Comparison of ENCODE assay signal across 33 mouse cellular contexts in genomic region chr1:74321396-74321795, GRCm38 (mm10). TPM values are rescaled to one million over a fixed set of nuclear protein-coding genes. Genes with fewer than 3 reads are reported as not detected.
A peak's percentile ranks its signal among the peaks of the same experiment; 100 is the strongest.
DNase-seq lines count a peak whose midpoint lies in the region; ATAC-seq and TF ChIP-seq lines count a peak whose summit lies in the region.
"Had no signal": no experiment of that assay in that cellular context is flagged by ENCODE, and none has a peak within 500 bp of the region (broad histone marks: within the 10 kb centered on the region; RNA-seq: fewer than 3 reads in every experiment).

No protein-coding gene starts in this region.

- no peak for DNase-seq in embryonic facial prominence, embryonic 10.5 days (ENCODE audit: low spot score)
- no peak for DNase-seq in heart, postnatal 25 days (ENCODE audit: low spot score)
- no peak for DNase-seq in lung, embryonic 14.5 days
- DNase-seq in lung, postnatal 4 days, result no peak
- peak; percentile 37 for DNase-seq in stomach, postnatal 0 days (ENCODE audit: low spot score)
- DNase-seq: adrenal gland, adult 2 months; adrenal gland, postnatal 36 days; cerebellum, adult 18-20 months; cerebellum, postnatal 14 days; gastrocnemius, postnatal 14 days; kidney, adult 8-10 months; kidney, postnatal 4 days; right cerebral cortex, postnatal 4 days had no signal

- H3K27ac ChIP-seq in embryonic facial prominence, embryonic 15.5 days (replicated peaks), result 0 out of 2 replicates have a peak overlapping the region, but pooled peaks have one; percentile 55
- H3K27ac ChIP-seq in embryonic facial prominence, embryonic 10.5 days (replicated peaks), result no peak overlapping the region
- H3K27ac ChIP-seq in heart, embryonic 14.5 days (replicated peaks in 1 of 2; ENCODE audit: control insufficient read depth in 1 of 2, insufficient read depth in 1 of 2, low read depth in 2 of 2, low read length in 2 of 2), result peak overlapping the region; percentile 57 to 65
- peak overlapping the region; percentile 58; the same call in 1 of the 2 replicates for H3K27ac ChIP-seq in lung, embryonic 14.5 days (ENCODE audit: low read depth)
- 0 out of 2 replicates have a peak overlapping the region, but pooled peaks have one; percentile 45 for H3K27ac ChIP-seq in stomach, postnatal 0 days (replicated peaks)
- H3K27ac ChIP-seq: kidney, postnatal 0 days; limb, embryonic 13.5 days; macrophage; midbrain, embryonic 13.5 days; neural tube, embryonic 13.5 days had no signal

- no peaks in the 10 kb centered on the region for H3K9me3 ChIP-seq in embryonic facial prominence, embryonic 15.5 days (replicated peaks)
- H3K9me3 ChIP-seq in embryonic facial prominence, embryonic 10.5 days, result no peaks in the 10 kb centered on the region
- no peaks in the 10 kb centered on the region for H3K9me3 ChIP-seq in heart, embryonic 14.5 days (ENCODE audit: control insufficient read depth, low read length)
- H3K9me3 ChIP-seq in lung, embryonic 14.5 days (ENCODE audit: low read depth, low read length), result no peaks in the 10 kb centered on the region
- H3K9me3 ChIP-seq in stomach, postnatal 0 days (ENCODE audit: control insufficient read depth, low read length), result no peaks in the 10 kb centered on the region
- H3K9me3 ChIP-seq: midbrain, embryonic 13.5 days; neural tube, embryonic 13.5 days had no signal

- H3K4me1 ChIP-seq in embryonic facial prominence, embryonic 15.5 days, result no peaks in the 10 kb centered on the region
- 0 out of 2 replicates have a peak, but pooled peaks cover 5% of the 10 kb centered on the region for H3K4me1 ChIP-seq in embryonic facial prominence, embryonic 10.5 days
- peaks cover 8 to 16% of the 10 kb centered on the region in 2 experiments for H3K4me1 ChIP-seq in heart, embryonic 14.5 days (ENCODE audit: control insufficient read depth in 2 of 2, insufficient read depth in 2 of 2, low read length in 2 of 2)
- 0 out of 2 replicates have a peak, but pooled peaks cover 3% of the 10 kb centered on the region for H3K4me1 ChIP-seq in lung, embryonic 14.5 days (ENCODE audit: insufficient read depth)
- H3K4me1 ChIP-seq in stomach, postnatal 0 days (replicated peaks; ENCODE audit: control insufficient read depth, insufficient read depth), result no peaks in the 10 kb centered on the region
- H3K4me1 ChIP-seq: limb, embryonic 13.5 days; midbrain, embryonic 13.5 days had no signal

- H3K4me2 ChIP-seq in embryonic facial prominence, embryonic 15.5 days (replicated peaks), result no peak overlapping the region
- H3K4me2 ChIP-seq in heart, embryonic 14.5 days (ENCODE audit: low read length), result no peak overlapping the region
- H3K4me2 ChIP-seq in lung, embryonic 14.5 days, result no peak overlapping the region
- no peak overlapping the region for H3K4me2 ChIP-seq in stomach, postnatal 0 days (replicated peaks; ENCODE audit: low read depth)
- H3K4me2 ChIP-seq: limb, embryonic 13.5 days; liver, embryonic 11.5 days; midbrain, embryonic 13.5 days; neural tube, embryonic 13.5 days had no signal

- H3K4me3 ChIP-seq in embryonic facial prominence, embryonic 15.5 days (replicated peaks), result no peak overlapping the region
- no peak overlapping the region for H3K4me3 ChIP-seq in embryonic facial prominence, embryonic 10.5 days
- H3K4me3 ChIP-seq in heart, embryonic 14.5 days (ENCODE audit: control insufficient read depth in 1 of 2, insufficient read depth in 1 of 2, low read depth in 1 of 2, low read length in 2 of 2), result no peak overlapping the region
- H3K4me3 ChIP-seq in lung, embryonic 14.5 days (ENCODE audit: low read depth, low read length), result no peak overlapping the region
- no peak overlapping the region for H3K4me3 ChIP-seq in stomach, postnatal 0 days (ENCODE audit: low read depth, low read length)
- H3K4me3 ChIP-seq: limb, embryonic 13.5 days; midbrain, embryonic 13.5 days; neural tube, embryonic 13.5 days had no signal

- H3K27me3 ChIP-seq in embryonic facial prominence, embryonic 15.5 days, result no peaks in the 10 kb centered on the region
- H3K27me3 ChIP-seq in embryonic facial prominence, embryonic 10.5 days (replicated peaks; ENCODE audit: low read depth, poor library complexity, severe bottlenecking), result no peaks in the 10 kb centered on the region
- H3K27me3 ChIP-seq in heart, embryonic 14.5 days (ENCODE audit: control insufficient read depth, insufficient read depth, low read length), result no peaks in the 10 kb centered on the region
- H3K27me3 ChIP-seq in lung, embryonic 14.5 days (ENCODE audit: insufficient read depth, low read length), result no peaks in the 10 kb centered on the region
- H3K27me3 ChIP-seq in stomach, postnatal 0 days (ENCODE audit: control insufficient read depth, insufficient read depth, low read length), result no peaks in the 10 kb centered on the region
- H3K27me3 ChIP-seq: CH12.LX; limb, embryonic 13.5 days; midbrain, embryonic 13.5 days; neural tube, embryonic 13.5 days had no signal

- 68% methylated on average over 3 of the region's 3 CpGs for WGBS in embryonic facial prominence, embryonic 15.5 days
- 85% methylated on average over 3 of the region's 3 CpGs for WGBS in embryonic facial prominence, embryonic 10.5 days
- WGBS in heart, embryonic 14.5 days, result 30% methylated on average over 3 of the region's 3 CpGs
- 26% methylated on average over 3 of the region's 3 CpGs for WGBS in lung, embryonic 14.5 days
- 29% methylated on average over 3 of the region's 3 CpGs for WGBS in stomach, postnatal 0 days

- no peaks in the 10 kb centered on the region for H3K36me3 ChIP-seq in embryonic facial prominence, embryonic 15.5 days
- H3K36me3 ChIP-seq in embryonic facial prominence, embryonic 10.5 days (replicated peaks), result no peaks in the 10 kb centered on the region
- H3K36me3 ChIP-seq in heart, embryonic 14.5 days (ENCODE audit: control insufficient read depth, insufficient read depth, low read length), result no peaks in the 10 kb centered on the region
- no peaks in the 10 kb centered on the region for H3K36me3 ChIP-seq in lung, embryonic 14.5 days (ENCODE audit: insufficient read depth)
- no peaks in the 10 kb centered on the region for H3K36me3 ChIP-seq in stomach, postnatal 0 days (ENCODE audit: control insufficient read depth, insufficient read depth, low read length)
- H3K36me3 ChIP-seq: limb, embryonic 13.5 days; midbrain, embryonic 13.5 days; neural tube, embryonic 13.5 days had no signal

- TF ChIP-seq CTCF in lung, embryonic 14.5 days (IDR thresholded peaks at IDR 0.05; ENCODE audit: low read depth), result no peak
- TF ChIP-seq CTCF in stomach, postnatal 0 days (IDR thresholded peaks at IDR 0.05; ENCODE audit: low read depth), result no peak

- no peak for TF ChIP-seq EP300 in stomach, postnatal 0 days (optimal IDR thresholded peaks at IDR 0.05)

- ATAC-seq in embryonic facial prominence, embryonic 15.5 days (ENCODE audit: insufficient number of reproducible peaks, low FRiP score, low TSS enrichment, low read depth), result no peak
- no peak; the same call in 1 of the 2 replicates for ATAC-seq in heart, embryonic 14.5 days (ENCODE audit: insufficient number of reproducible peaks, insufficient read depth, low FRiP score, low read depth)
- ATAC-seq in lung, embryonic 14.5 days (ENCODE audit: insufficient read depth), result peak; percentile 17; the same call in 1 of the 2 replicates
- ATAC-seq in stomach, postnatal 0 days (ENCODE audit: low FRiP score, low TSS enrichment), result peak; percentile 74; the same call in 1 of the 2 replicates
- ATAC-seq: activated CD4-positive, CD25-positive, alpha-beta regulatory T cell, adult 4 months; forebrain, embryonic 14.5 days; hindbrain, embryonic 16.5 days; midbrain, embryonic 13.5 days had no signal

- H3K9ac ChIP-seq in embryonic facial prominence, embryonic 15.5 days, result no peak overlapping the region
- no peak overlapping the region for H3K9ac ChIP-seq in heart, embryonic 14.5 days (ENCODE audit: low read length)
- no peak overlapping the region for H3K9ac ChIP-seq in lung, embryonic 14.5 days
- no peak overlapping the region for H3K9ac ChIP-seq in stomach, postnatal 0 days (ENCODE audit: low read length)
- H3K9ac ChIP-seq: limb, embryonic 13.5 days; midbrain, embryonic 13.5 days; neural tube, embryonic 13.5 days had no signal

- intact Hi-C loops in heart, postnatal 25 days (cut with DNase I), result no loop called here

RNA-seq across cellular contexts. Expression of gene Tmbim1, which starts 16.0 kb away (rescaled TPM):
- polyA plus RNA-seq in embryonic facial prominence, embryonic 15.5 days (2015; fragmentation: Nextera tagmentation; extraction: Ambion mirVana), result 56.6 and 63.9 TPM in 2 replicates
- polyA plus RNA-seq in embryonic facial prominence, embryonic 10.5 days (2016; fragmentation: Nextera tagmentation; extraction: Ambion mirVana), result 12.4 and 12.5 TPM in 2 replicates
- 39.1 and 40.5 TPM in 2 replicates for polyA plus RNA-seq in heart, embryonic 14.5 days (2014; fragmentation: Nextera tagmentation; extraction: Ambion mirVana)
- 10 to 100 TPM; 38.4 to 41.5 TPM for total RNA-seq in heart, postnatal 25 days (2021)
- 25.5 and 29.8 TPM in 2 replicates for polyA plus RNA-seq in lung, embryonic 14.5 days (2014; fragmentation: Nextera tagmentation; extraction: Ambion mirVana)
- polyA plus RNA-seq in stomach, postnatal 0 days (2015; fragmentation: Nextera tagmentation; extraction: Ambion mirVana), result 109 and 118 TPM in 2 replicates

RNA-seq across cellular contexts. Expression of gene Pnkd, which starts 36.7 kb away (rescaled TPM):
- 120 and 130 TPM in 2 replicates for polyA plus RNA-seq in embryonic facial prominence, embryonic 15.5 days (2015; fragmentation: Nextera tagmentation; extraction: Ambion mirVana)
- polyA plus RNA-seq in embryonic facial prominence, embryonic 10.5 days (2016; fragmentation: Nextera tagmentation; extraction: Ambion mirVana), result 108 and 109 TPM in 2 replicates
- 320 and 338 TPM in 2 replicates for polyA plus RNA-seq in heart, embryonic 14.5 days (2014; fragmentation: Nextera tagmentation; extraction: Ambion mirVana)
- 100 to 1,000 TPM; 160 to 161 TPM for total RNA-seq in heart, postnatal 25 days (2021)
- 103 and 104 TPM in 2 replicates for polyA plus RNA-seq in lung, embryonic 14.5 days (2014; fragmentation: Nextera tagmentation; extraction: Ambion mirVana)
- 84.8 and 88.2 TPM in 2 replicates for polyA plus RNA-seq in stomach, postnatal 0 days (2015; fragmentation: Nextera tagmentation; extraction: Ambion mirVana)

RNA-seq across cellular contexts. Expression of gene Aamp, which starts 36.9 kb away (rescaled TPM):
- polyA plus RNA-seq in embryonic facial prominence, embryonic 15.5 days (2015; fragmentation: Nextera tagmentation; extraction: Ambion mirVana), result 247 and 256 TPM in 2 replicates
- polyA plus RNA-seq in embryonic facial prominence, embryonic 10.5 days (2016; fragmentation: Nextera tagmentation; extraction: Ambion mirVana), result 259 and 262 TPM in 2 replicates
- polyA plus RNA-seq in heart, embryonic 14.5 days (2014; fragmentation: Nextera tagmentation; extraction: Ambion mirVana), result 180 and 187 TPM in 2 replicates
- total RNA-seq in heart, postnatal 25 days (2021), result 10 to 100 TPM; 87.5 to 94.8 TPM
- polyA plus RNA-seq in lung, embryonic 14.5 days (2014; fragmentation: Nextera tagmentation; extraction: Ambion mirVana), result 233 and 236 TPM in 2 replicates
- polyA plus RNA-seq in stomach, postnatal 0 days (2015; fragmentation: Nextera tagmentation; extraction: Ambion mirVana), result 154 and 157 TPM in 2 replicates

RNA-seq across cellular contexts. Expression of gene Catip, which starts 40.5 kb away (rescaled TPM):
- 2.5 and 2.8 TPM in 2 replicates for polyA plus RNA-seq in embryonic facial prominence, embryonic 15.5 days (2015; fragmentation: Nextera tagmentation; extraction: Ambion mirVana)
- 0.22 and 0.28 TPM in 2 replicates for polyA plus RNA-seq in embryonic facial prominence, embryonic 10.5 days (2016; fragmentation: Nextera tagmentation; extraction: Ambion mirVana)
- polyA plus RNA-seq in heart, embryonic 14.5 days (2014; fragmentation: Nextera tagmentation; extraction: Ambion mirVana), result 0.34 and 0.55 TPM in 2 replicates
- total RNA-seq in heart, postnatal 25 days (2021), result under 1 TPM; 0.18 to 0.28 TPM
- polyA plus RNA-seq in lung, embryonic 14.5 days (2014; fragmentation: Nextera tagmentation; extraction: Ambion mirVana), result 0.62 and 0.63 TPM in 2 replicates
- polyA plus RNA-seq in stomach, postnatal 0 days (2015; fragmentation: Nextera tagmentation; extraction: Ambion mirVana), result 0.50 and 0.73 TPM in 2 replicates
- total RNA-seq: granulocyte monocyte progenitor cell, adult 5-6 weeks; megakaryocyte-erythroid progenitor cell, adult 5-6 weeks had no signal
- polyA plus RNA-seq: activated CD4-positive, CD25-positive, alpha-beta regulatory T cell, adult 4 months; C2C12 had no signal

RNA-seq across cellular contexts. Expression of gene Gpbar1, which starts 43.0 kb away (rescaled TPM):
- not detected in 2 replicates for polyA plus RNA-seq in embryonic facial prominence, embryonic 15.5 days (2015; fragmentation: Nextera tagmentation; extraction: Ambion mirVana)
- polyA plus RNA-seq in embryonic facial prominence, embryonic 10.5 days (2016; fragmentation: Nextera tagmentation; extraction: Ambion mirVana), result 0.41 and 0.70 TPM in 2 replicates
- 0.57 and 0.69 TPM in 2 replicates for polyA plus RNA-seq in heart, embryonic 14.5 days (2014; fragmentation: Nextera tagmentation; extraction: Ambion mirVana)
- not detected for total RNA-seq in heart, postnatal 25 days (2021)
- polyA plus RNA-seq in lung, embryonic 14.5 days (2014; fragmentation: Nextera tagmentation; extraction: Ambion mirVana), result 0.18 and 0.57 TPM in 2 replicates
- polyA plus RNA-seq in stomach, postnatal 0 days (2015; fragmentation: Nextera tagmentation; extraction: Ambion mirVana), result 0.51 and 0.63 TPM in 2 replicates
- total RNA-seq: adrenal gland, adult 2 months; adrenal gland, postnatal 36 days; CH12.LX; gastrocnemius, postnatal 14 days; granulocyte monocyte progenitor cell, adult 5-6 weeks; layer of hippocampus, adult 8-10 months; layer of hippocampus, postnatal 25 days; left cerebral cortex, adult 8-10 months; left cerebral cortex, postnatal 36 days had no signal
- polyA plus RNA-seq: C2C12; hindbrain, embryonic 11.5 days; hindbrain, embryonic 16.5 days; macrophage; neural tube, embryonic 13.5 days had no signal

Comparison
In these comparisons a context has a peak if more than half of its experiments do, and no peak if none do; other contexts are left out.
1. ATAC-seq: peak in lung, embryonic 14.5 days (single experiment) and stomach, postnatal 0 days (single experiment); none in embryonic facial prominence, embryonic 15.5 days (single experiment) and heart, embryonic 14.5 days (single experiment).